Mouse (Mus musculus): ENCODE results near the gene Fasn. TPM values are rescaled to one million over a fixed set of nuclear protein-coding genes. Genes with fewer than 3 reads are reported as not detected.
"Not testable (repeated sequence)": the region's sequence is repeated elsewhere in the genome, so short reads cannot be mapped to it uniquely, and the experiment has no call there.

The Fasn gene
- polyA plus RNA-seq (2015; fragmentation: Nextera tagmentation; extraction: Ambion mirVana) = 10.1 and 11.3 TPM in 2 replicates

GRCm38 (mm10) chr11:120823956-120824786 lies at the start of gene Fasn:
TSS of gene Fasn (minus strand) at chr11:120824547.
- H3K4me2 ChIP-seq (replicated peaks; ENCODE audit: low read depth) = peak within 1 kb of the TSS; percentile 84
- peaks cover 27% of the 10 kb centered on the region for H3K36me3 ChIP-seq (ENCODE audit: control insufficient read depth, insufficient read depth)
- under 1% methylated on average over 98 of the region's 109 CpGs for WGBS
- H3K4me3 ChIP-seq (ENCODE audit: low read depth, low read length) = peak within 1 kb of the TSS; percentile 80
- peak; percentile 86 for ATAC-seq
- H3K27me3 ChIP-seq (replicated peaks; ENCODE audit: control insufficient read depth, insufficient read depth, low read length) = no peaks in the 10 kb centered on the region
- peak; percentile 79 for TF ChIP-seq CTCF (IDR thresholded peaks at IDR 0.05; ENCODE audit: low read depth)
- H3K27ac ChIP-seq (ENCODE audit: low read depth, low read length) = peak within 1 kb of the TSS; percentile 89
- peak within 1 kb of the TSS; percentile 72 for H3K9ac ChIP-seq (ENCODE audit: low read depth, low read length)
- H3K4me1 ChIP-seq (replicated peaks; ENCODE audit: control insufficient read depth, insufficient read depth, low read length) = peaks cover 4% of the 10 kb centered on the region; the same call in 1 of the 2 replicates
- H3K9me3 ChIP-seq (ENCODE audit: control insufficient read depth) = no peaks in the 10 kb centered on the region

GRCm38 (mm10) chr11:120873206-120873605 lies 48.9 kb upstream of the Fasn start:
- TF ChIP-seq CTCF (IDR thresholded peaks at IDR 0.05; ENCODE audit: low read depth) = no peak
- ATAC-seq = no peak
- no peak overlapping the region for H3K27ac ChIP-seq (ENCODE audit: low read depth, low read length)

GRCm38 (mm10) chr11:120871521-120871920 lies 47.2 kb upstream of the Fasn start:
- H3K9ac ChIP-seq (ENCODE audit: low read depth, low read length) = no peak overlapping the region
- no peaks in the 10 kb centered on the region for H3K4me1 ChIP-seq (replicated peaks; ENCODE audit: control insufficient read depth, insufficient read depth, low read length)
- no peaks in the 10 kb centered on the region for H3K36me3 ChIP-seq (ENCODE audit: control insufficient read depth, insufficient read depth)
- no peak overlapping the region for H3K27ac ChIP-seq (ENCODE audit: low read depth, low read length)
- no peaks in the 10 kb centered on the region for H3K9me3 ChIP-seq (ENCODE audit: control insufficient read depth)
- H3K27me3 ChIP-seq (replicated peaks; ENCODE audit: control insufficient read depth, insufficient read depth, low read length) = no peaks in the 10 kb centered on the region
- no peak for ATAC-seq
- no peak for TF ChIP-seq CTCF (IDR thresholded peaks at IDR 0.05; ENCODE audit: low read depth)
- H3K4me3 ChIP-seq (ENCODE audit: low read depth, low read length) = no peak overlapping the region
- H3K4me2 ChIP-seq (replicated peaks; ENCODE audit: low read depth) = no peak overlapping the region
- 93% methylated on average over 9 of the region's 9 CpGs for WGBS

More at GRCm38 (mm10) chr11:120873206-120873605, 48.9 kb upstream of the Fasn start:
- Histone ChIP-seq H3K4me1 (replicated peaks; ENCODE audit: control insufficient read depth, insufficient read depth, low read length) (no peaks in the 10 kb centered on the region), H3K9me3 (ENCODE audit: control insufficient read depth) (no peaks in the 10 kb centered on the region), H3K9ac (ENCODE audit: low read depth, low read length) (no peak overlapping the region), H3K4me2 (replicated peaks; ENCODE audit: low read depth) (no peak overlapping the region), H3K27me3 (replicated peaks; ENCODE audit: control insufficient read depth, insufficient read depth, low read length) (no peaks in the 10 kb centered on the region), H3K36me3 (ENCODE audit: control insufficient read depth, insufficient read depth) (peaks cover 5% of the 10 kb centered on the region), H3K4me3 (ENCODE audit: low read depth, low read length) (no peak overlapping the region)
- WGBS = 79% methylated on average over 6 of the region's 6 CpGs

- no peak for ATAC-seq
- no peak for TF ChIP-seq CTCF (IDR thresholded peaks at IDR 0.05; ENCODE audit: low read depth)
- Histone ChIP-seq H3K27me3 (replicated peaks; ENCODE audit: control insufficient read depth, insufficient read depth, low read length) (no peaks in the 10 kb centered on the region), H3K36me3 (ENCODE audit: control insufficient read depth, insufficient read depth) (no peaks in the 10 kb centered on the region), H3K9ac (ENCODE audit: low read depth, low read length) (no peak overlapping the region), H3K4me1 (replicated peaks; ENCODE audit: control insufficient read depth, insufficient read depth, low read length) (no peaks in the 10 kb centered on the region), H3K4me3 (ENCODE audit: low read depth, low read length) (no peak overlapping the region), H3K27ac (ENCODE audit: low read depth, low read length) (no peak overlapping the region), H3K4me2 (replicated peaks; ENCODE audit: low read depth) (no peak overlapping the region), H3K9me3 (ENCODE audit: control insufficient read depth) (no peaks in the 10 kb centered on the region)
- WGBS = 92% methylated on average over 1 of the region's 1 CpGs
Observed at GRCm38 (mm10) chr11:120865816-120866215, 41.5 kb upstream of the Fasn start.

GRCm38 (mm10) chr11:120862819-120863218 lies 38.5 kb upstream of the Fasn start:
- no peak overlapping the region for H3K4me3 ChIP-seq (ENCODE audit: low read depth, low read length)
- no peaks in the 10 kb centered on the region for H3K27me3 ChIP-seq (replicated peaks; ENCODE audit: control insufficient read depth, insufficient read depth, low read length)
- ATAC-seq = no peak
- H3K4me2 ChIP-seq (replicated peaks; ENCODE audit: low read depth) = no peak overlapping the region
- H3K9ac ChIP-seq (ENCODE audit: low read depth, low read length) = no peak overlapping the region
- no peak for TF ChIP-seq CTCF (IDR thresholded peaks at IDR 0.05; ENCODE audit: low read depth)
- no peaks in the 10 kb centered on the region for H3K9me3 ChIP-seq (ENCODE audit: control insufficient read depth)
- H3K4me1 ChIP-seq (replicated peaks; ENCODE audit: control insufficient read depth, insufficient read depth, low read length) = no peaks in the 10 kb centered on the region
- WGBS = 80% methylated on average over 10 of the region's 10 CpGs
- no peak overlapping the region for H3K27ac ChIP-seq (ENCODE audit: low read depth, low read length)
- H3K36me3 ChIP-seq (ENCODE audit: control insufficient read depth, insufficient read depth) = 0 out of 2 replicates have a peak, but pooled peaks cover 21% of the 10 kb centered on the region

- H3K27me3 ChIP-seq (replicated peaks; ENCODE audit: control insufficient read depth, insufficient read depth, low read length); H3K27ac ChIP-seq (ENCODE audit: low read depth, low read length); H3K4me2 ChIP-seq (replicated peaks; ENCODE audit: low read depth); H3K9ac ChIP-seq (ENCODE audit: low read depth, low read length); H3K4me3 ChIP-seq (ENCODE audit: low read depth, low read length); ATAC-seq; H3K9me3 ChIP-seq (ENCODE audit: control insufficient read depth); H3K4me1 ChIP-seq (replicated peaks; ENCODE audit: control insufficient read depth, insufficient read depth, low read length): not testable (repeated sequence)
- peaks cover 23% of the 10 kb centered on the region; the same call in 1 of the 2 replicates for H3K36me3 ChIP-seq (ENCODE audit: control insufficient read depth, insufficient read depth)
- WGBS = 62% methylated on average over 3 of the region's 3 CpGs
Observed at GRCm38 (mm10) chr11:120855938-120856337, 31.6 kb upstream of the Fasn start.
